Mouse (Mus musculus): ENCODE measurements around the gene Lelp1. TPM values are rescaled to one million over a fixed set of nuclear protein-coding genes. Genes with fewer than 3 reads are reported as not detected.

Gene Lelp1
- polyA plus RNA-seq (2014; fragmentation: Illumina TruSeq; extraction: RNeasy Lipid Tissue Mini Kit (QIAGEN cat#74804); ENCODE audit: low replicate concordance), result not detected

GRCm38 (mm10) chr3:92142644-92143043, at the start of gene Lelp1:
TSS of gene Lelp1 (minus strand) at chr3:92142744.

GRCm38 (mm10) chr3:92123847-92124246, 18.7 kb downstream of the Lelp1 start, which contains the start of gene Prr9:
TSS of gene Prr9 (minus strand) at chr3:92123947.

Other genes starting within 250 kb of the Lelp1 start
- gene Pglyrp3, start 128.2 kb downstream of the Lelp1 start, polyA plus RNA-seq (2014; fragmentation: Illumina TruSeq; extraction: RNeasy Lipid Tissue Mini Kit (QIAGEN cat#74804); ENCODE audit: low replicate concordance), result not detected
- gene Lor, start 59.6 kb downstream of the Lelp1 start, polyA plus RNA-seq (2014; fragmentation: Illumina TruSeq; extraction: RNeasy Lipid Tissue Mini Kit (QIAGEN cat#74804); ENCODE audit: low replicate concordance), result not detected
- gene Prr9, start 18.8 kb downstream of the Lelp1 start, polyA plus RNA-seq (2014; fragmentation: Illumina TruSeq; extraction: RNeasy Lipid Tissue Mini Kit (QIAGEN cat#74804); ENCODE audit: low replicate concordance), result not detected
- gene Sprr2a1, start 73.1 kb upstream of the Lelp1 start, polyA plus RNA-seq (2014; fragmentation: Illumina TruSeq; extraction: RNeasy Lipid Tissue Mini Kit (QIAGEN cat#74804); ENCODE audit: low replicate concordance), result 193 TPM
- gene Sprr2a2, start 73.2 kb upstream of the Lelp1 start, polyA plus RNA-seq (2014; fragmentation: Illumina TruSeq; extraction: RNeasy Lipid Tissue Mini Kit (QIAGEN cat#74804); ENCODE audit: low replicate concordance), result 459 TPM
- 13.9 TPM for gene Sprr2a3, start 142.7 kb upstream of the Lelp1 start, polyA plus RNA-seq (2014; fragmentation: Illumina TruSeq; extraction: RNeasy Lipid Tissue Mini Kit (QIAGEN cat#74804); ENCODE audit: low replicate concordance)
- gene Sprr2b, start 173.9 kb upstream of the Lelp1 start, polyA plus RNA-seq (2014; fragmentation: Illumina TruSeq; extraction: RNeasy Lipid Tissue Mini Kit (QIAGEN cat#74804); ENCODE audit: low replicate concordance), result not detected
- not detected for gene Sprr2d, start 196.4 kb upstream of the Lelp1 start, polyA plus RNA-seq (2014; fragmentation: Illumina TruSeq; extraction: RNeasy Lipid Tissue Mini Kit (QIAGEN cat#74804); ENCODE audit: low replicate concordance)
- not detected for gene Sprr2e, start 209.4 kb upstream of the Lelp1 start, polyA plus RNA-seq (2014; fragmentation: Illumina TruSeq; extraction: RNeasy Lipid Tissue Mini Kit (QIAGEN cat#74804); ENCODE audit: low replicate concordance)
- gene Sprr2f, start 222.4 kb upstream of the Lelp1 start, polyA plus RNA-seq (2014; fragmentation: Illumina TruSeq; extraction: RNeasy Lipid Tissue Mini Kit (QIAGEN cat#74804); ENCODE audit: low replicate concordance), result not detected
- not detected for gene Sprr2h, start 242.9 kb upstream of the Lelp1 start, polyA plus RNA-seq (2014; fragmentation: Illumina TruSeq; extraction: RNeasy Lipid Tissue Mini Kit (QIAGEN cat#74804); ENCODE audit: low replicate concordance)

Measured in small intestine, adult 10 weeks (tissue).